Comparison of ENCODE assay signal across 8 mouse cellular contexts in the genomic region with DNA sequence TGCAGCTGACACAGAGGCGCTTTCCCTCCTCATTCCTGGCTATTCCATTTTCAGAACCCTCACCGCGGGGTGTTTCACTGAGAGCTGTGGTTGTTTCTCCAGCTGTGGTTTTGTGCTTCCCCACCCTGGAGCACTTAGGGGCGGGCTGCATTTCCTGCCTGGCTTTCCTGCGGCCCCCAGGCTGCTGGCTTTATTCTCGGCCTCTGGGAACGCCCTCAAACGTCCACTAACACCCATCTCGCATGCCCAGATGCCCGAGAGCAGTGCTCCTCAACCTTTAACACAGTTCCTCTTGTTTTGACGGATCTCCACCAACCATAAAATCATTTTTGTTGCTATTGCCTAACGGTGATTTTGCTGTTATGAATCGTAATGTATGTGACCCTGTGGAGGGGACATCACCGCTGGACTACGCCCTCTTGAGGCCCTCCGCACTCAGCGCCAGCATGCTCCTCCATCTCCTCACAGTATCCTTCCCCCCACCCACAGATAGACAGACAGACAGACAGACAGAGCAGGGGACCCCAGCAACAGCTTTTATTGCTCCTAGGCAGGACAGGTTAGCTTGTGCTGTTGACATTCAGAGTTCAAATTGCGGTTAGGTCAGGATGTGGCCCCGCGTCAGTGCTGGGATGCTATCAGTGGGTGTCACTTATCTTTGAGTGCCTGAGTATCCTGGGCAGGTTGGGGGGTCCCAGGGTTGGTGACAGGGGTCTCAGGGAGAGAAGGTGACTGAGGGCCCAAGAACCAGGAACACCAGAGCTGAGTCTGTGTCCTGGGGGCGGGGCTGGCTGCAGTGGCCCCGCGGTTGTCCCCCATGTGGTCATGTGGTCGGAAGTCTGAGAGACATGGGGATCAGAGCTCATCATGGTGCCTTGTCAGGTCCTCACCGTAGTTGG. TPM values are rescaled to one million over a fixed set of nuclear protein-coding genes. Genes with fewer than 3 reads are reported as not detected.
DNase-seq lines count a peak whose midpoint lies in the region; ATAC-seq and TF ChIP-seq lines count a peak whose summit lies in the region.

No protein-coding gene starts in this region.

- no peak overlapping the region for H3K4me2 ChIP-seq in forebrain, embryonic 14.5 days (ENCODE audit: low read length)
- H3K4me2 ChIP-seq in forebrain, postnatal 0 days (ENCODE audit: low read depth), result no peak overlapping the region
- peak overlapping the region; percentile 63 for H3K4me2 ChIP-seq in myocyte (ENCODE audit: low read depth)

- DNase-seq in forebrain, embryonic 14.5 days (ENCODE audit: low spot score), result peak; percentile 24
- no peak for DNase-seq in forebrain, postnatal 0 days
- peak; percentile 48 for DNase-seq in embryo, embryonic 10.5 days (ENCODE audit: low spot score)
- peak; percentile 63 to 69 for DNase-seq in heart, postnatal 36 days
- peak; percentile 56 for DNase-seq in liver
- DNase-seq in right cerebral cortex, adult 18-20 months, result no peak
- no peak for DNase-seq in layer of hippocampus, postnatal 25 days (ENCODE audit: extremely low spot score in 1 of 2, low spot score in 1 of 2)

- H3K79me2 ChIP-seq in myocyte (ENCODE audit: control insufficient read depth, insufficient read depth), result no peaks in the 10 kb centered on the region

- H3K27ac ChIP-seq in forebrain, embryonic 14.5 days (ENCODE audit: low read depth, low read length), result no peak overlapping the region
- no peak overlapping the region for H3K27ac ChIP-seq in forebrain, postnatal 0 days (ENCODE audit: low read depth, low read length)

- H3K27me3 ChIP-seq in forebrain, embryonic 14.5 days (replicated peaks; ENCODE audit: control insufficient read depth, insufficient read depth, low read length), result no peaks in the 10 kb centered on the region
- no peaks in the 10 kb centered on the region for H3K27me3 ChIP-seq in forebrain, postnatal 0 days (ENCODE audit: insufficient read depth, low read length)
- H3K27me3 ChIP-seq in myocyte (ENCODE audit: control insufficient read depth, insufficient read depth, insufficient read length), result no peaks in the 10 kb centered on the region

- no peaks in the 10 kb centered on the region for H3K4me1 ChIP-seq in forebrain, embryonic 14.5 days (ENCODE audit: control insufficient read depth, insufficient read depth, low read length)
- no peaks in the 10 kb centered on the region for H3K4me1 ChIP-seq in forebrain, postnatal 0 days (ENCODE audit: insufficient read depth)

- no peak overlapping the region for H3K9ac ChIP-seq in forebrain, embryonic 14.5 days (ENCODE audit: low read length)
- H3K9ac ChIP-seq in forebrain, postnatal 0 days, result no peak overlapping the region

- H3K36me3 ChIP-seq in forebrain, embryonic 14.5 days (ENCODE audit: control insufficient read depth, insufficient read depth, low read length), result peaks cover 27% of the 10 kb centered on the region
- H3K36me3 ChIP-seq in forebrain, postnatal 0 days (ENCODE audit: insufficient read depth), result peaks cover 15% of the 10 kb centered on the region; the same call in 1 of the 2 replicates
- no peaks in the 10 kb centered on the region for H3K36me3 ChIP-seq in myocyte (ENCODE audit: control insufficient read depth, insufficient read depth)

- no peak overlapping the region for H3K4me3 ChIP-seq in forebrain, embryonic 14.5 days (ENCODE audit: low read depth, low read length)
- H3K4me3 ChIP-seq in forebrain, postnatal 0 days (ENCODE audit: low read depth, low read length), result no peak overlapping the region
- no peak overlapping the region for H3K4me3 ChIP-seq in myocyte

- WGBS in forebrain, embryonic 14.5 days, result 79% methylated on average over 25 of the region's 25 CpGs
- 75% methylated on average over 25 of the region's 25 CpGs for WGBS in forebrain, postnatal 0 days

- no peak for TF ChIP-seq CTCF in forebrain, postnatal 0 days (IDR thresholded peaks at IDR 0.05; ENCODE audit: low read depth)

- intact Hi-C loops in heart, postnatal 36 days (cut with DNase I), result loop anchor here (5.0 kb wide), 1 partner anchor 40 kb away; a partner anchor contains a TSS

- no peaks in the 10 kb centered on the region for H3K9me3 ChIP-seq in forebrain, embryonic 14.5 days (replicated peaks; ENCODE audit: control insufficient read depth, low read length)
- H3K9me3 ChIP-seq in forebrain, postnatal 0 days (ENCODE audit: low read length), result no peaks in the 10 kb centered on the region

- no peak for ATAC-seq in forebrain, embryonic 14.5 days
- ATAC-seq in forebrain, postnatal 0 days, result no peak

- peak; percentile 10 for TF ChIP-seq POLR2A in myocyte (IDR thresholded peaks at IDR 0.05; ENCODE audit: insufficient read length, low read depth)

- H3ac ChIP-seq in myocyte (ENCODE audit: control insufficient read depth, insufficient read length), result peak overlapping the region; percentile 33

TF ChIP-seq in myocyte, 11 proteins besides CTCF, POLR2A, EP300 and RAD21:
- TF ChIP-seq MYOD1 (IDR thresholded peaks at IDR 0.05; ENCODE audit: control insufficient read depth in 1 of 3, insufficient read length in 2 of 3, low read depth in 2 of 3) (peak in 2 of 3 experiments; percentile 23 to 27), REST (IDR thresholded peaks at IDR 0.05; ENCODE audit: insufficient read depth, insufficient read length) (no peak), MYOG (IDR thresholded peaks at IDR 0.05; ENCODE audit: control insufficient read depth in 1 of 3, insufficient read depth in 1 of 3, insufficient read length in 2 of 3, low read depth in 2 of 3) (peak in 1 of 3 experiments; percentile 59)

RNA-seq across cellular contexts. Expression of a gene that starts 9.4 kb away (rescaled TPM):
- polyA plus RNA-seq in forebrain, embryonic 14.5 days (2014; fragmentation: Nextera tagmentation; extraction: Ambion mirVana), result 67.4 and 73.9 TPM in 2 replicates
- total RNA-seq in forebrain, postnatal 0 days (2014; rRNA removed), result 29.7 and 43.8 TPM in 2 replicates
- polyA plus RNA-seq in forebrain, postnatal 0 days (2015; fragmentation: Nextera tagmentation; extraction: Ambion mirVana), result 32.6 and 36.4 TPM in 2 replicates
- 10 to 100 TPM; 26.4 to 28.1 TPM for total RNA-seq in heart, postnatal 36 days (2021)
- 123 TPM for polyA plus RNA-seq in myocyte (2012; fragmentation: generic; extraction: Trizol)
- total RNA-seq in layer of hippocampus, postnatal 25 days (2021), result 1 to 10 TPM; 9.6 to 9.7 TPM

RNA-seq across cellular contexts. Expression of a gene that starts 20.2 kb away (rescaled TPM):
- polyA plus RNA-seq in forebrain, embryonic 14.5 days (2014; fragmentation: Nextera tagmentation; extraction: Ambion mirVana), result 12.0 and 13.4 TPM in 2 replicates
- total RNA-seq in forebrain, postnatal 0 days (2014; rRNA removed), result 6.3 and 15.9 TPM in 2 replicates
- 14.9 and 15.1 TPM in 2 replicates for polyA plus RNA-seq in forebrain, postnatal 0 days (2015; fragmentation: Nextera tagmentation; extraction: Ambion mirVana)
- total RNA-seq in heart, postnatal 36 days (2021), result 1 to 10 TPM; 7.7 to 7.9 TPM
- polyA plus RNA-seq in myocyte (2012; fragmentation: generic; extraction: Trizol), result 12.9 TPM
- 1 to 10 TPM; 5.6 to 6.6 TPM for total RNA-seq in layer of hippocampus, postnatal 25 days (2021)

RNA-seq across cellular contexts. Expression of a gene that starts 20.4 kb away (rescaled TPM):
- polyA plus RNA-seq in forebrain, embryonic 14.5 days (2014; fragmentation: Nextera tagmentation; extraction: Ambion mirVana), result 70.4 and 71.8 TPM in 2 replicates
- total RNA-seq in forebrain, postnatal 0 days (2014; rRNA removed), result 75.2 and 76.4 TPM in 2 replicates
- polyA plus RNA-seq in forebrain, postnatal 0 days (2015; fragmentation: Nextera tagmentation; extraction: Ambion mirVana), result 74.3 and 75.2 TPM in 2 replicates
- total RNA-seq in heart, postnatal 36 days (2021), result 10 to 100 TPM; 30.3 to 32.1 TPM
- polyA plus RNA-seq in myocyte (2012; fragmentation: generic; extraction: Trizol), result 66.1 TPM
- total RNA-seq in layer of hippocampus, postnatal 25 days (2021), result 10 to 100 TPM; 49.8 to 59.4 TPM

RNA-seq across cellular contexts. Expression of a gene that starts 21.0 kb away (rescaled TPM):
- polyA plus RNA-seq in forebrain, embryonic 14.5 days (2014; fragmentation: Nextera tagmentation; extraction: Ambion mirVana), result 20.3 and 26.9 TPM in 2 replicates
- total RNA-seq in forebrain, postnatal 0 days (2014; rRNA removed), result 24.9 and 29.4 TPM in 2 replicates
- 35.1 and 44.7 TPM in 2 replicates for polyA plus RNA-seq in forebrain, postnatal 0 days (2015; fragmentation: Nextera tagmentation; extraction: Ambion mirVana)
- total RNA-seq in heart, postnatal 36 days (2021), result 10 to 100 TPM; 77.1 to 84.5 TPM
- 67.2 TPM for polyA plus RNA-seq in myocyte (2012; fragmentation: generic; extraction: Trizol)
- 10 to 100 TPM; 18.1 to 21.0 TPM for total RNA-seq in layer of hippocampus, postnatal 25 days (2021)

RNA-seq across cellular contexts. Expression of a gene that starts 30.0 kb away (rescaled TPM):
- 13.6 and 16.0 TPM in 2 replicates for polyA plus RNA-seq in forebrain, embryonic 14.5 days (2014; fragmentation: Nextera tagmentation; extraction: Ambion mirVana)
- 12.6 and 14.0 TPM in 2 replicates for total RNA-seq in forebrain, postnatal 0 days (2014; rRNA removed)
- polyA plus RNA-seq in forebrain, postnatal 0 days (2015; fragmentation: Nextera tagmentation; extraction: Ambion mirVana), result 4.9 and 8.2 TPM in 2 replicates
- total RNA-seq in heart, postnatal 36 days (2021), result 10 to 100 TPM; 23.4 to 29.4 TPM
- 10.2 TPM for polyA plus RNA-seq in myocyte (2012; fragmentation: generic; extraction: Trizol)
- 10 to 100 TPM; 67.9 to 81.7 TPM for total RNA-seq in layer of hippocampus, postnatal 25 days (2021)

Comparison
In these comparisons a context has a peak if more than half of its experiments do, and no peak if none do; other contexts are left out.
1. DNase-seq: peak in forebrain, embryonic 14.5 days (single experiment), embryo, embryonic 10.5 days (single experiment), heart, postnatal 36 days (2 of 2) and liver (single experiment); none in forebrain, postnatal 0 days (single experiment), right cerebral cortex, adult 18-20 months (single experiment) and layer of hippocampus, postnatal 25 days (0 of 2).